ENCODE assay signal across 21 mouse cellular contexts in genomic region chr2:120040991-120041390, GRCm38 (mm10).
"Had no signal": no experiment of that assay in that cellular context is flagged by ENCODE, and none has a peak within 500 bp of the region (broad histone marks: within the 10 kb centered on the region; RNA-seq: fewer than 3 reads in every experiment).

No protein-coding gene starts in this region.

- ATAC-seq: hindbrain, embryonic 16.5 days; inflammation-experienced regulatory T-cells, adult 6 months; intestine, embryonic 15.5 days; intestine, postnatal 0 days; liver, postnatal 0 days had no signal

- DNase-seq: gastrocnemius, adult 2 months; gastrocnemius, postnatal 10 days; gastrocnemius, postnatal 25 days; heart, adult 18-20 months; heart, postnatal 10 days; heart, postnatal 4 days; kidney, adult 18-20 months; kidney, adult 8-10 months; kidney, postnatal 10 days; kidney, postnatal 25 days; kidney, postnatal 4 days; liver; liver, embryonic 13.5 days; liver, postnatal 0 days had no signal

- H3K27me3 ChIP-seq: heart, embryonic 12.5 days; intestine, embryonic 15.5 days; limb, embryonic 12.5 days; liver, embryonic 13.5 days; liver, embryonic 15.5 days had no signal
